Mouse (Mus musculus): Measurements from ENCODE around the gene Il31ra. TPM values are rescaled to one million over a fixed set of nuclear protein-coding genes. Genes with fewer than 3 reads are reported as not detected.

The Il31ra gene
- polyA plus RNA-seq, 1 experiment, result 0.22 TPM

DNA sequence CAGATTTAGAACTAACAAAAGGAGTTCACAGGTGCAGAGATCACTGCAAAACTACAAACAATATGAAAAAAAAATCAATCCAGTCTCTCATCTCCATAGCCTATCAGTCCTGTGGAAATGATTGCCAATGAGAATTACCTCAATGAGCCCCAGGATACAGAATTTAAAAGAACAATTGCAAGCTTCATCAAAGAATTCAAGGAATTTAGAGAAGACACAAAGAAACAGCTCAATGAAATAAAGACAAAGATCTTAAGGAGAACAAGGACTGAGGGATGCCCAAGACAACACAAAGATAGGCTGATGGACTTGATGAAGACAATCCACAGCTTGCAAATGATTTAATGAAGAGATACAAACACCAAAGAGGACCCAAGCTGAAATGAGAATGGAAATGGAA lies 20.4 kb downstream of the Il31ra start:
- no peak for DNase-seq
- Histone ChIP-seq H3K4me1 (replicated peaks; ENCODE audit: control insufficient read depth, insufficient read depth, low read length) (no peaks in the 10 kb centered on the region), H3K27me3 (ENCODE audit: control insufficient read depth, insufficient read depth, low read length) (no peaks in the 10 kb centered on the region), H3K4me3 (ENCODE audit: control insufficient read depth, insufficient read depth, low read length) (no peak overlapping the region), H3K36me3 (ENCODE audit: control insufficient read depth, insufficient read depth, low read length) (no peaks in the 10 kb centered on the region), H3K27ac (ENCODE audit: control insufficient read depth, insufficient read depth, low read length) (no peak overlapping the region)
- TF ChIP-seq POLR2A (IDR thresholded peaks at IDR 0.05; ENCODE audit: control insufficient read depth, extremely low read depth, insufficient read depth, low read length, poor library complexity) (no peak), CTCF (IDR thresholded peaks at IDR 0.05; ENCODE audit: borderline replicate concordance, control insufficient read depth, extremely low read depth, insufficient read depth, low read length, poor library complexity) (no peak)

DNA sequence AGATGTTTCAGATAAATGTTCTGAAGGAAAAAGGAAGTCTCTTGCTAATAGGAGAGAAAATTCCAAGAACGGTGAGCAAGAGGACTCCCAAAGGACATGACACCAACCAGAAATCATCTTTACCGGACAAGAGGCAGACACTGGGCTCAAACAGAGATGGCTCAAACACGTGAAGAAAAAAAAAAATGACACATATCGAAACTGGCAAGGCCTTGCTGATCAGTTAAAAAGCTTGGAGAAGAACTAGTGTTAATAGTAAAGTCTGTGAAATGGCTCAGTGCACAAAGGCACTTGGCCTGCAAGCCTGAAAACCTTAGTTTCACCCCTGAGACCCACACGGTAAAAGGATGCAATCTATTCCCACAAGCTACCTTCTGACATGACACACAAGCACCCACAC lies 23.4 kb downstream of the Il31ra start:
- H3K36me3 ChIP-seq (ENCODE audit: control insufficient read depth, insufficient read depth, low read length), result no peaks in the 10 kb centered on the region
- no peak overlapping the region for H3K4me3 ChIP-seq (ENCODE audit: control insufficient read depth, insufficient read depth, low read length)
- H3K27ac ChIP-seq (ENCODE audit: control insufficient read depth, insufficient read depth, low read length), result no peak overlapping the region
- WGBS, result 91% methylated on average over 5 of the region's 5 CpGs
- no peak for DNase-seq
- H3K4me1 ChIP-seq (replicated peaks; ENCODE audit: control insufficient read depth, insufficient read depth, low read length), result no peaks in the 10 kb centered on the region
- TF ChIP-seq CTCF (IDR thresholded peaks at IDR 0.05; ENCODE audit: borderline replicate concordance, control insufficient read depth, extremely low read depth, insufficient read depth, low read length, poor library complexity) (no peak), POLR2A (IDR thresholded peaks at IDR 0.05; ENCODE audit: control insufficient read depth, extremely low read depth, insufficient read depth, low read length, poor library complexity) (no peak)
- H3K27me3 ChIP-seq (ENCODE audit: control insufficient read depth, insufficient read depth, low read length), result no peaks in the 10 kb centered on the region

DNA sequence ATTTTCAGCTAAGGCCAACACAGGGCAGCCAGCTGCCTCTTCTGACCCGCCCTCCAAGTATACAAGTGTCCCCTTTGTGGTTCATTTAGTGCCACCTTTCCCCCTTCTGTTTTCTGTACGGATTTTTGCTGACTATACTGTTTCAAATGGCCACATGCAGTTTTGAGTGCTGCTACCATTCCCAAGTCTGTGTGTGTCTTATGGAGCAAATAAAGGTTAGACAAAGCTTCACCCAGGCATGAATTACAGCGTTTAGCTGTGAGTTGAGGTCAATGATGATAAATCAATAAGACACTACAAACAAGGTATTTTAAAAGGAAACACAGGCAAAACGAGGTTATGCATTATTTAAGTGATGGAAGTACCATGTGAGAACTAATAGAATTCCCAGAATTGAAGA lies 24.6 kb downstream of the Il31ra start:
- DNase-seq, result no peak
- TF ChIP-seq CTCF (IDR thresholded peaks at IDR 0.05; ENCODE audit: borderline replicate concordance, control insufficient read depth, extremely low read depth, insufficient read depth, low read length, poor library complexity) (no peak), POLR2A (IDR thresholded peaks at IDR 0.05; ENCODE audit: control insufficient read depth, extremely low read depth, insufficient read depth, low read length, poor library complexity) (no peak)
- Histone ChIP-seq H3K27ac (ENCODE audit: control insufficient read depth, insufficient read depth, low read length) (no peak overlapping the region), H3K36me3 (ENCODE audit: control insufficient read depth, insufficient read depth, low read length) (no peaks in the 10 kb centered on the region), H3K4me1 (replicated peaks; ENCODE audit: control insufficient read depth, insufficient read depth, low read length) (no peaks in the 10 kb centered on the region), H3K27me3 (ENCODE audit: control insufficient read depth, insufficient read depth, low read length) (no peaks in the 10 kb centered on the region), H3K4me3 (ENCODE audit: control insufficient read depth, insufficient read depth, low read length) (no peak overlapping the region)
- WGBS, result 80% methylated on average over 4 of the region's 4 CpGs

DNA sequence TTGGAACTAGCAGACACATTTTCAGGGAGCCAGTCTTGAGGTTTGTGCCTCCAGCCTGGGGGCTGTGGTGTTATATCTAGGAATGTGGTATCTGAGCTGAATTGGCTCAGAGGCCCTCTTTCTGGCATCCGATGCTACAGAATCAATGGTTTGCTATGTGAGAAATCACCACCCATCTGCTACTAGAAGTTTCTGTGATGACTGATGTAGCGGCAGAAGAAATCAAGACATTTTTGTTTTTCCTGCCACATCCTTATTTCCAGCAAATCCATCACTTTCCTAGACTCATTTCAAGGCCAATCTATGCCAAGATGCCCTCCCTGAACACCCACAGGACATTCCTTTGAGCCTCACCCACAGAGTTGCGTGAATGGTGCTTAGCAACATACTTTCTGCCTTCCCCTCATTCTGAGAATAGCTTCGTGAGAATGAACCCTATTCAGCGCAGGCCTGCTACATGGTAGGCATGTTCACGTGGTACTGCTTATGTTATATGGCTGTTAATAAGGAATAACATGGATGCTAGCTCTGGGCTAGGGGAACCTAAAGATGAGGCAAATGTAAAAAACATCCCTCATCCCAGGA lies 33.5 kb downstream of the Il31ra start:
- 96% methylated on average over 6 of the region's 6 CpGs for WGBS

DNA sequence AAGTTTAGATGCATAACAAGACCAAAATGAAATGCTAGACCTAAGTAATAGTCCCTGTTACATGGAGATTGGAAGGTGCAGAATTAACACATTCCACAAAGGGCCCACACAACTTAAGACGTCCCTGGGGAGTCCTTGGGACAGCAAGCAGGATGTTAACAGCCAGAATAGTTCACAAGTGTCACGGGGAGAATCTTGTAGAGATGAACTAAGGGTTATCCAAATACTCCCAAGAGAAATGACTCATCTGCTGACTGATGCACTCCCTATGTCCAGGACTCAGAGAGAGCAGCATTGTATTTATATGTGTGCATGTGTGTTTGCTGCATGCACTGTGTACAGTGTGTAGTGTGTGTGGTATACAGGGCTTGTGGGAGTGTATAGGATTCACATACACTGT lies 37.7 kb downstream of the Il31ra start:
- TF ChIP-seq POLR2A (IDR thresholded peaks at IDR 0.05; ENCODE audit: control insufficient read depth, extremely low read depth, insufficient read depth, low read length, poor library complexity) (no peak), CTCF (IDR thresholded peaks at IDR 0.05; ENCODE audit: borderline replicate concordance, control insufficient read depth, extremely low read depth, insufficient read depth, low read length, poor library complexity) (no peak)
- no peak for DNase-seq
- WGBS, result 87% methylated on average over 2 of the region's 2 CpGs

More for the DNA sequence above, 33.5 kb downstream of the Il31ra start:
- no peaks in the 10 kb centered on the region for H3K27me3 ChIP-seq (ENCODE audit: control insufficient read depth, insufficient read depth, low read length)
- DNase-seq, result no peak
- no peaks in the 10 kb centered on the region for H3K36me3 ChIP-seq (ENCODE audit: control insufficient read depth, insufficient read depth, low read length)
- H3K27ac ChIP-seq (ENCODE audit: control insufficient read depth, insufficient read depth, low read length), result no peak overlapping the region
- TF ChIP-seq POLR2A (IDR thresholded peaks at IDR 0.05; ENCODE audit: control insufficient read depth, extremely low read depth, insufficient read depth, low read length, poor library complexity) (no peak), CTCF (IDR thresholded peaks at IDR 0.05; ENCODE audit: borderline replicate concordance, control insufficient read depth, extremely low read depth, insufficient read depth, low read length, poor library complexity) (no peak)
- H3K4me1 ChIP-seq (replicated peaks; ENCODE audit: control insufficient read depth, insufficient read depth, low read length), result no peaks in the 10 kb centered on the region
- H3K4me3 ChIP-seq (ENCODE audit: control insufficient read depth, insufficient read depth, low read length), result no peak overlapping the region

DNA sequence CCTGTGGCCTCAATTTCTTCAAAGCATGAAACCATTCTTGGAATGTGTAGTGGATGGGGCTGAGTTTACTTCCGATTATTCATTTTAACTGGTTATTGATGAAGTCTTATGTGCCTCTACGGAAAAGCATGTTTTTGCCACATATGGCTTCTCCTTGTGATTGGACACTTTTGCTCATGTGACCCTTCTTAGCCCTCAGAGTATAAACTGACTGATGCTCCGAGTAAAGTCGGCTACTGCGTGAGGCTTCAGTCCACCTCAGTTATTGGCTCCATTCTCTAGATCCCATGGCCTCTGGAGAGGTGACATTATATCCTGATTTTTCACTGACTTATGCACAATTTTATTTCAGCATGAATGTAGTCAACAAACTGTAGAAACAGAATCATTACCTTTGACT lies 40.9 kb downstream of the Il31ra start:
- TF ChIP-seq POLR2A (IDR thresholded peaks at IDR 0.05; ENCODE audit: control insufficient read depth, extremely low read depth, insufficient read depth, low read length, poor library complexity) (no peak), CTCF (IDR thresholded peaks at IDR 0.05; ENCODE audit: borderline replicate concordance, control insufficient read depth, extremely low read depth, insufficient read depth, low read length, poor library complexity) (no peak)
- Histone ChIP-seq H3K36me3 (ENCODE audit: control insufficient read depth, insufficient read depth, low read length) (no peaks in the 10 kb centered on the region), H3K4me3 (ENCODE audit: control insufficient read depth, insufficient read depth, low read length) (no peak overlapping the region), H3K27ac (ENCODE audit: control insufficient read depth, insufficient read depth, low read length) (no peak overlapping the region), H3K4me1 (replicated peaks; ENCODE audit: control insufficient read depth, insufficient read depth, low read length) (no peaks in the 10 kb centered on the region), H3K27me3 (ENCODE audit: control insufficient read depth, insufficient read depth, low read length) (no peaks in the 10 kb centered on the region)
- no peak for DNase-seq
- over 99% methylated on average over 5 of the region's 5 CpGs for WGBS

More for the DNA sequence above, 37.7 kb downstream of the Il31ra start:
- Histone ChIP-seq H3K27me3 (ENCODE audit: control insufficient read depth, insufficient read depth, low read length) (no peaks in the 10 kb centered on the region), H3K4me1 (replicated peaks; ENCODE audit: control insufficient read depth, insufficient read depth, low read length) (no peaks in the 10 kb centered on the region), H3K27ac (ENCODE audit: control insufficient read depth, insufficient read depth, low read length) (no peak overlapping the region), H3K4me3 (ENCODE audit: control insufficient read depth, insufficient read depth, low read length) (no peak overlapping the region), H3K36me3 (ENCODE audit: control insufficient read depth, insufficient read depth, low read length) (no peaks in the 10 kb centered on the region)

All from thymus, adult 2 months (tissue).